8 mouse cellular contexts compared by ENCODE assay signal in the genomic region with DNA sequence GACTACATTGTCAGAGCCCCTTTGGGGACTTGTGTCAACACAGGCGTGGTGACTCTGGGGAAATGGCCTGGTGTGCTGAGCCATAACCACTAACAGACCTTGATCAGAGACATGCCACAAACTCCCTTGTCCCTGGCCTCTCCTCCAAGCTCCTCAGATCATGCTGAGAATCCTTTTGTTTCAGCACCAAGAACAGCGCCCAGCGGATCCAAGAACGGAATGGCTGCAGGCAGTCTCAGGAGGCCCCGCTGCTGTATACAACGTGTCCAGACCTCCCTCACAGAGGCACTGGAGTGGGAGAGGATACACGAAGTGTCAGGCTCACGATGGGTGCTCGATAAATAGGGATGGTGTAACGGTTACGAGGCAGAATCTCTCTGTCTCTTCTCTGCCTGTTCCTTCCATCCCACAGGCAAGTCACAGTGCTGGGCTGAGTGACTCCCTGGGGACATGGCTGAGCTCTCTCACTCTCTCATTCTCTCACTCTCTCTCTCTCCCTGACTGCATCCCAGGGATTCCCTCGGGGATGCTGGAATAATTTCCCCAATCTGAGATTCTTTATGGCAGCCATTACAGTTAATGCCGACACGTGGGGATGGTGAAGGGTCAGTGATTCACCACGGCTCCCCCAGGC.
DNase-seq lines count a peak whose midpoint lies in the region.

No protein-coding gene starts in this region.

- DNase-seq in gastrocnemius, adult 18-20 months (ENCODE audit: low spot score), result peak; percentile 33
- DNase-seq in gastrocnemius, adult 8-10 months (ENCODE audit: low spot score in 2 of 2), result no peak
- DNase-seq in adrenal gland, postnatal 4 days (ENCODE audit: low spot score in 2 of 2), result peak; percentile 52 to 54
- peak; percentile 68 to 81 for DNase-seq in heart, postnatal 14 days
- DNase-seq in kidney, postnatal 4 days, result peak; percentile 90 to 91
- DNase-seq in neural tube, embryonic 10.5 days (ENCODE audit: extremely low spot score, low spot score), result peak; percentile 79
- peak; percentile 71 for DNase-seq in yolk sac, embryonic 10.5 days (ENCODE audit: low spot score)
- DNase-seq in cerebellum, adult 11 months, result no peak

- intact Hi-C loops in heart, postnatal 14 days (cut with DNase I), result no loop called here

Comparison
In these comparisons a context has a peak if more than half of its experiments do, and no peak if none do; other contexts are left out.
1. DNase-seq: peak in gastrocnemius, adult 18-20 months (single experiment), adrenal gland, postnatal 4 days (2 of 2), heart, postnatal 14 days (2 of 2), kidney, postnatal 4 days (2 of 2), neural tube, embryonic 10.5 days (single experiment) and yolk sac, embryonic 10.5 days (single experiment); none in gastrocnemius, adult 8-10 months (0 of 2) and cerebellum, adult 11 months (single experiment).